Mouse (Mus musculus) lung, adult 2 months (tissue): ENCODE measurements at regions not wholly inside any gene's neighbourhood (a gene's known extent, or its start where the extent isn't known, plus 50 kb on each side); places are given as distances from the start of the nearest gene placed in this dataset.

Source experiments
- CTCF ChIP-seq: fragments of 200-500 bp; IDR thresholded peaks from 2 replicates; pipeline ENCODE4 v1.5.1; 2011; ENCODE audit warnings: mild to moderate bottlenecking, low read length, control low read depth; ENCODE audit not compliant: insufficient read depth
- POLR2A ChIP-seq: fragments of 200-500 bp; IDR thresholded peaks from 2 replicates; pipeline ENCODE4 v1.6.1; 2011; ENCODE audit warnings: low read depth, mild to moderate bottlenecking, control low read depth, low read length, borderline replicate concordance; ENCODE audit errors: extremely low read depth

DNA sequence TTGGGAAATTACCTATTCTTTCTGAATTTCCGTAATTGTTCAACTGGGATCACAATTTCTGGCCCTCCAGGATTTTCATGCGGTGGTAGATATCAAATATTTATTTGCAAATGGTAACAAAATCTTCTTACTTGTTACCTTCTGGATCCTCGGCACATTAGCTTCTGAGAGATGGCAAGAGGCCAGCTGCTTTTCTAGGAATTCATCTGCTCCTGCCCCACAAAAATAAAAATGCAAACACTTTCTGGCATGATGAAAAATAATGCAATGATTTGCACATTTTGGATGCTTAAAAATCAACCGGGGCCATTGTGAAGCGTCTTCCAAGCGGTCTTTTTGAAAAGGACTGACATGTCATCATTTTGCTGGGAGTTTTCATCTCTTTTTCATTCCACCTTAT is 258.9 kb downstream of the Tmem38b start:
- TF ChIP-seq CTCF (no peak), POLR2A (no peak)
